Comparison of ENCODE assay signal across 8 mouse cellular contexts in genomic region chr3:121389860-121390530, GRCm38 (mm10). TPM values are rescaled to one million over a fixed set of nuclear protein-coding genes. Genes with fewer than 3 reads are reported as not detected.
DNase-seq lines count a peak whose midpoint lies in the region; ATAC-seq and TF ChIP-seq lines count a peak whose summit lies in the region.

No protein-coding gene starts in this region.

- no peaks in the 10 kb centered on the region for H3K9me3 ChIP-seq in liver, embryonic 11.5 days (ENCODE audit: control insufficient read depth, low read length)
- no peaks in the 10 kb centered on the region for H3K9me3 ChIP-seq in liver, postnatal 0 days (ENCODE audit: low read length)
- no peaks in the 10 kb centered on the region for H3K9me3 ChIP-seq in embryonic facial prominence, embryonic 12.5 days
- H3K9me3 ChIP-seq in hindbrain, embryonic 11.5 days (ENCODE audit: control insufficient read depth, low read length) = no peaks in the 10 kb centered on the region
- H3K9me3 ChIP-seq in limb, embryonic 14.5 days (ENCODE audit: control insufficient read depth, low read length) = no peaks in the 10 kb centered on the region

- H3K27me3 ChIP-seq in liver, embryonic 11.5 days (replicated peaks; ENCODE audit: control insufficient read depth, insufficient read depth, low read length) = no peaks in the 10 kb centered on the region
- H3K27me3 ChIP-seq in liver, postnatal 0 days (ENCODE audit: insufficient read depth, low read length) = no peaks in the 10 kb centered on the region
- no peaks in the 10 kb centered on the region for H3K27me3 ChIP-seq in embryonic facial prominence, embryonic 12.5 days
- H3K27me3 ChIP-seq in hindbrain, embryonic 11.5 days (ENCODE audit: control insufficient read depth, insufficient read depth, low read length) = no peaks in the 10 kb centered on the region
- H3K27me3 ChIP-seq in limb, embryonic 14.5 days (ENCODE audit: control insufficient read depth, insufficient read depth, low read length) = no peaks in the 10 kb centered on the region
- no peaks in the 10 kb centered on the region; the same call in 1 of the 2 replicates for H3K27me3 ChIP-seq in cerebellum, adult 2 months (ENCODE audit: control insufficient read depth, insufficient read depth, low read length)

- no peak overlapping the region for H3K9ac ChIP-seq in liver, embryonic 11.5 days (ENCODE audit: low read depth, low read length)
- no peak overlapping the region for H3K9ac ChIP-seq in liver, postnatal 0 days (replicated peaks)
- no peak overlapping the region for H3K9ac ChIP-seq in embryonic facial prominence, embryonic 12.5 days
- H3K9ac ChIP-seq in hindbrain, embryonic 11.5 days (ENCODE audit: low read depth, low read length) = no peak overlapping the region
- H3K9ac ChIP-seq in limb, embryonic 14.5 days (ENCODE audit: low read depth, low read length, severe bottlenecking) = peak overlapping the region; percentile 8; the same call in 1 of the 2 replicates

- TF ChIP-seq POLR2A in limb, embryonic 14.5 days (IDR thresholded peaks at IDR 0.05; ENCODE audit: borderline replicate concordance, extremely low read depth, insufficient read depth, insufficient read length) = no peak
- TF ChIP-seq POLR2A in cerebellum, adult 2 months (IDR thresholded peaks at IDR 0.05; ENCODE audit: borderline replicate concordance, insufficient read depth, low read length) = no peak

- H3K4me1 ChIP-seq in liver, embryonic 11.5 days (replicated peaks; ENCODE audit: control insufficient read depth, insufficient read depth, low read length) = peaks cover 9% of the 10 kb centered on the region
- no peaks in the 10 kb centered on the region for H3K4me1 ChIP-seq in liver, postnatal 0 days (ENCODE audit: insufficient read depth)
- peaks cover 24% of the 10 kb centered on the region for H3K4me1 ChIP-seq in embryonic facial prominence, embryonic 12.5 days
- H3K4me1 ChIP-seq in hindbrain, embryonic 11.5 days (replicated peaks; ENCODE audit: control insufficient read depth, insufficient read depth, low read length) = no peaks in the 10 kb centered on the region
- peaks cover 26% of the 10 kb centered on the region for H3K4me1 ChIP-seq in limb, embryonic 14.5 days (ENCODE audit: control insufficient read depth, insufficient read depth, low read length)
- no peaks in the 10 kb centered on the region for H3K4me1 ChIP-seq in cerebellum, adult 2 months (ENCODE audit: control insufficient read depth, insufficient read depth, low read length)

- no peak for TF ChIP-seq EP300 in liver, postnatal 0 days (IDR thresholded peaks at IDR 0.05; ENCODE audit: low read depth)

- ATAC-seq in liver, embryonic 11.5 days (replicated peaks; ENCODE audit: low FRiP score) = no peak
- no peak for ATAC-seq in liver, postnatal 0 days
- peak; percentile 42 for ATAC-seq in embryonic facial prominence, embryonic 12.5 days (ENCODE audit: insufficient number of reproducible peaks, insufficient read depth, low FRiP score, low TSS enrichment)
- ATAC-seq in hindbrain, embryonic 11.5 days (ENCODE audit: low FRiP score) = peak; percentile 80
- ATAC-seq in limb, embryonic 14.5 days (ENCODE audit: low FRiP score, low read depth) = peak; percentile 66

- no peak for TF ChIP-seq CTCF in liver, postnatal 0 days (IDR thresholded peaks at IDR 0.05; ENCODE audit: low read depth)
- TF ChIP-seq CTCF in cerebellum, adult 2 months (IDR thresholded peaks at IDR 0.05; ENCODE audit: borderline replicate concordance, insufficient read depth, low read depth, low read length) = no peak

- H3K4me2 ChIP-seq in liver, embryonic 11.5 days = peak overlapping the region; percentile 41; the same call in 1 of the 2 replicates
- no peak overlapping the region for H3K4me2 ChIP-seq in liver, postnatal 0 days (ENCODE audit: low read depth, low read length)
- peak overlapping the region; percentile 42 for H3K4me2 ChIP-seq in embryonic facial prominence, embryonic 12.5 days (replicated peaks)
- peak overlapping the region; percentile 27; the same call in 1 of the 2 replicates for H3K4me2 ChIP-seq in hindbrain, embryonic 11.5 days (replicated peaks; ENCODE audit: low read depth, low read length)
- H3K4me2 ChIP-seq in limb, embryonic 14.5 days (replicated peaks; ENCODE audit: low read depth, low read length, severe bottlenecking) = peak overlapping the region; percentile 34

- H3K36me3 ChIP-seq in liver, embryonic 11.5 days (ENCODE audit: control insufficient read depth, insufficient read depth, low read length) = no peaks in the 10 kb centered on the region
- no peaks in the 10 kb centered on the region for H3K36me3 ChIP-seq in liver, postnatal 0 days (replicated peaks; ENCODE audit: insufficient read depth, low read length)
- H3K36me3 ChIP-seq in embryonic facial prominence, embryonic 12.5 days = no peaks in the 10 kb centered on the region
- H3K36me3 ChIP-seq in hindbrain, embryonic 11.5 days (ENCODE audit: control insufficient read depth, insufficient read depth, low read length) = no peaks in the 10 kb centered on the region
- no peaks in the 10 kb centered on the region for H3K36me3 ChIP-seq in limb, embryonic 14.5 days (ENCODE audit: control insufficient read depth, insufficient read depth, low read length)

- peak overlapping the region; percentile 25; the same call in 1 of the 2 replicates for H3K27ac ChIP-seq in liver, embryonic 11.5 days (ENCODE audit: low read depth, low read length)
- no peak overlapping the region for H3K27ac ChIP-seq in liver, postnatal 0 days (ENCODE audit: low read depth)
- peak overlapping the region; percentile 81 for H3K27ac ChIP-seq in embryonic facial prominence, embryonic 12.5 days
- peak overlapping the region; percentile 21; the same call in 1 of the 2 replicates for H3K27ac ChIP-seq in hindbrain, embryonic 11.5 days (ENCODE audit: low read depth, low read length)
- H3K27ac ChIP-seq in limb, embryonic 14.5 days (replicated peaks; ENCODE audit: low read depth, low read length) = peak overlapping the region; percentile 76
- no peak overlapping the region for H3K27ac ChIP-seq in cerebellum, adult 2 months (ENCODE audit: insufficient read depth, low read length)

- 49% methylated on average over 17 of the region's 17 CpGs for WGBS in liver, embryonic 11.5 days
- WGBS in liver, postnatal 0 days (ENCODE audit: insufficient replicate concordance) = 61% methylated on average over 17 of the region's 17 CpGs
- WGBS in embryonic facial prominence, embryonic 12.5 days = 11% methylated on average over 17 of the region's 17 CpGs
- 21% methylated on average over 17 of the region's 17 CpGs for whole genome bisulfite sequencing in hindbrain, embryonic 11.5 days
- 11% methylated on average over 17 of the region's 17 CpGs for WGBS in limb, embryonic 14.5 days
- WGBS in cerebellum, adult 2 months = 25% methylated on average over 17 of the region's 17 CpGs

- no peak overlapping the region for H3K4me3 ChIP-seq in liver, embryonic 11.5 days (ENCODE audit: low read depth, low read length)
- H3K4me3 ChIP-seq in liver, postnatal 0 days (ENCODE audit: low read depth, low read length) = no peak overlapping the region
- H3K4me3 ChIP-seq in embryonic facial prominence, embryonic 12.5 days = no peak overlapping the region
- H3K4me3 ChIP-seq in hindbrain, embryonic 11.5 days (ENCODE audit: low read depth, low read length) = no peak overlapping the region
- no peak overlapping the region; the same call in 1 of the 2 replicates for H3K4me3 ChIP-seq in limb, embryonic 14.5 days (replicated peaks; ENCODE audit: low read length)
- H3K4me3 ChIP-seq in cerebellum, adult 2 months (replicated peaks; ENCODE audit: insufficient read depth, low read depth, low read length) = no peak overlapping the region

- no peak for DNase-seq in liver, embryonic 11.5 days (ENCODE audit: low spot score)
- no peak for DNase-seq in liver, postnatal 0 days
- DNase-seq in hindbrain, embryonic 11.5 days (ENCODE audit: low spot score) = peak; percentile 75
- peak; percentile 75 for DNase-seq in limb, embryonic 14.5 days (ENCODE audit: low spot score)
- DNase-seq in ovary, postnatal 14 days (ENCODE audit: low spot score) = peak; percentile 29
- no peak for DNase-seq in urinary bladder, adult 18-20 months (ENCODE audit: low spot score in 2 of 2)
- DNase-seq in cerebellum, adult 2 months = no peak

RNA-seq across cellular contexts. Expression of gene Cnn3, which starts 36.3 kb away (rescaled TPM):
- polyA plus RNA-seq in liver, embryonic 11.5 days (2014; fragmentation: Nextera tagmentation; extraction: Ambion mirVana) = 294 and 295 TPM in 2 replicates
- polyA plus RNA-seq in liver, postnatal 0 days (2015; fragmentation: Nextera tagmentation; extraction: Ambion mirVana) = 128 and 143 TPM in 2 replicates
- 896 and 941 TPM in 2 replicates for polyA plus RNA-seq in embryonic facial prominence, embryonic 12.5 days (2016; fragmentation: Nextera tagmentation; extraction: Ambion mirVana)
- 1,127 and 1,205 TPM in 2 replicates for polyA plus RNA-seq in hindbrain, embryonic 11.5 days (2014; fragmentation: Nextera tagmentation; extraction: Ambion mirVana)
- 674 and 696 TPM in 2 replicates for polyA plus RNA-seq in limb, embryonic 14.5 days (2012; rRNA removed)
- polyA plus RNA-seq in limb, embryonic 14.5 days (2014; fragmentation: Nextera tagmentation; extraction: Ambion mirVana) = 746 and 782 TPM in 2 replicates
- polyA plus RNA-seq in cerebellum, adult 2 months (2012; rRNA removed) = 170 and 177 TPM in 2 replicates

Comparison
In these comparisons a context has a peak if more than half of its experiments do, and no peak if none do; other contexts are left out.
1. H3K27ac ChIP-seq: peak in liver, embryonic 11.5 days (single experiment), embryonic facial prominence, embryonic 12.5 days (single experiment), hindbrain, embryonic 11.5 days (single experiment) and limb, embryonic 14.5 days (single experiment); none in liver, postnatal 0 days (single experiment) and cerebellum, adult 2 months (single experiment).
2. ATAC-seq: peak in embryonic facial prominence, embryonic 12.5 days (single experiment), hindbrain, embryonic 11.5 days (single experiment) and limb, embryonic 14.5 days (single experiment); none in liver, embryonic 11.5 days (single experiment) and liver, postnatal 0 days (single experiment).
3. DNase-seq: peak in hindbrain, embryonic 11.5 days (single experiment), limb, embryonic 14.5 days (single experiment) and ovary, postnatal 14 days (single experiment); none in liver, embryonic 11.5 days (single experiment), liver, postnatal 0 days (single experiment), urinary bladder, adult 18-20 months (0 of 2) and cerebellum, adult 2 months (0 of 2).